Mouse (Mus musculus): ENCODE data around the gene Lrrc3c. TPM values are rescaled to one million over a fixed set of nuclear protein-coding genes. Genes with fewer than 3 reads are reported as not detected.

Lrrc3c gene
- total and polyA plus RNA-seq, 3 experiments = not detected

DNA sequence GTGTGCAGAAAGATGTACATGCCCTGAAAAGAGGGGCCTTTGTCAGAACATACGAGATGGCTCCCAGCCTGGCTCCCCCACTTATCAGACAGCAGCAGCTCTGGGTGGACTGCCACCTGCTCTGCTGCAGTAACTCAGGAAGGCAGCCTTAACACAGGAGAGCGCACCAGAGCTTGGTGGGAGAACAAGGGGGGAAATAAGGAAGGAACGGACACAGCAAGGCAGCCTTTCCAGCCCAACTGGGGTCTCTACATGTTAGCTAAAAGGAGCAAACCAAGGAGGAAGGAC, 14.9 kb upstream of the Lrrc3c start:
- Histone ChIP-seq H3K27ac (no peak overlapping the region), H3K4me3 (no peak overlapping the region), H3K36me3 (ENCODE audit: control insufficient read depth, insufficient read depth, low read length) (no peaks in the 10 kb centered on the region), H3K4me1 (ENCODE audit: control insufficient read depth, insufficient read depth, low read length) (peaks cover 7% of the 10 kb centered on the region), H3K27me3 (ENCODE audit: control insufficient read depth, insufficient read depth, low read length) (no peaks in the 10 kb centered on the region), H3K9ac (ENCODE audit: low read depth, low read length) (no peak overlapping the region), H3K79me2 (replicated peaks; ENCODE audit: control insufficient read depth, insufficient read depth, low read length) (no peaks in the 10 kb centered on the region)
- 83% methylated on average over 3 of the region's 3 CpGs for WGBS
- intact Hi-C loops (cut with DNase I) = no loop called here
- DNase-seq = no peak
- no peak for TF ChIP-seq CTCF (IDR thresholded peaks at IDR 0.05)
- TF ChIP-seq EP300 (IDR thresholded peaks at IDR 0.05; ENCODE audit: insufficient read depth, low read depth, low read length) = no peak
- TF ChIP-seq POLR2A (IDR thresholded peaks at IDR 0.05; ENCODE audit: insufficient read depth, low read depth, low read length) = no peak

DNA sequence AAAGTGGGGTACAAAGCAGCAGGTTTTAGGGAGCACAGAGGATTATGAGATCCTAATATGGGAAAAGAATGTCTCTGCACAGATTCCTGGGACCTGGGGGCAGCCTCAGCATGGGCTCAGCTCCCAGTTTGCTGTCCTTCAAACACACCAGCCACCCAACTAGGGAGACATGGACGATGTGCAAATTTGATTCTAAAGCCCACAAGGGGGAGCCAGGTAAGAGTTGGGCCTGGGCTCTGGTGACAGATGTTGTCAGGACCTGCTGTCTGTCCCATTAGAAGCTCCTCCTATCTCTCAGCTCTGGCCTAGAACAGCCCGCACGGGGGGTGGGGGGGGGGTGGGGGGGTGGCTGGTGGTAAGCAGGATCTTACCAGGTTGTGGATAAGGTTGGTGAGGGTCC, 14.5 kb upstream of the Lrrc3c start:
- TF ChIP-seq CTCF (IDR thresholded peaks at IDR 0.05) (0 out of 2 replicates have a peak, but pooled peaks have one; percentile 6), EP300 (IDR thresholded peaks at IDR 0.05; ENCODE audit: insufficient read depth, low read depth, low read length) (no peak)
- Histone ChIP-seq H3K9ac (ENCODE audit: low read depth, low read length) (no peak overlapping the region), H3K4me3 (no peak overlapping the region), H3K27ac (no peak overlapping the region), H3K27me3 (ENCODE audit: control insufficient read depth, insufficient read depth, low read length) (no peaks in the 10 kb centered on the region), H3K36me3 (ENCODE audit: control insufficient read depth, insufficient read depth, low read length) (no peaks in the 10 kb centered on the region), H3K79me2 (replicated peaks; ENCODE audit: control insufficient read depth, insufficient read depth, low read length) (no peaks in the 10 kb centered on the region), H3K4me1 (ENCODE audit: control insufficient read depth, insufficient read depth, low read length) (peaks cover 7% of the 10 kb centered on the region)
- DNase-seq = no peak
- intact Hi-C loops (cut with DNase I) = no loop called here
- WGBS = 33% methylated on average over 3 of the region's 3 CpGs

DNA sequence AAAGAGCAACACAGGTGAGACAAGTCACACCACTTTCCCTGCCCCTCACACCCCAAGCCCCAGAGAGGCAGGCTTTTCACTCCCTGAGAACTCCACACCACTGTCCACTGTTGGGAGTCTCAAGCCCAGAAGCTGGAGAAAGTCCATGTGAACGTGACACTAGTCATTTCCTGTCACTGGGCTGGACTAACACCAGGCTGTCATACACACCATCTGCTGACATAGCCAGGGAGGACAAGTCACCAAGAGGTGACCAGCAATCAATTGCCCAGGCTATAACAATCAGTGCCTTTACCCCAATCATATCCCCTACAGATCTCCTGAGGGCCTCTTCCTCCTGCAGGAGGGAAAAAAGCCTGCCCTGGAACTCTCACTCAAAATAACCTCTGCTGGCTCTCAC, 13.9 kb upstream of the Lrrc3c start:
- WGBS = 30% methylated on average over 1 of the region's 1 CpGs
- Histone ChIP-seq H3K27ac (no peak overlapping the region), H3K27me3 (ENCODE audit: control insufficient read depth, insufficient read depth, low read length) (no peaks in the 10 kb centered on the region), H3K79me2 (replicated peaks; ENCODE audit: control insufficient read depth, insufficient read depth, low read length) (no peaks in the 10 kb centered on the region), H3K9ac (ENCODE audit: low read depth, low read length) (no peak overlapping the region), H3K4me3 (no peak overlapping the region), H3K4me1 (ENCODE audit: control insufficient read depth, insufficient read depth, low read length) (peaks cover 10% of the 10 kb centered on the region), H3K36me3 (ENCODE audit: control insufficient read depth, insufficient read depth, low read length) (no peaks in the 10 kb centered on the region)
- DNase-seq = no peak
- intact Hi-C loops (cut with DNase I) = no loop called here
- TF ChIP-seq CTCF (IDR thresholded peaks at IDR 0.05) (no peak), EP300 (IDR thresholded peaks at IDR 0.05; ENCODE audit: insufficient read depth, low read depth, low read length) (no peak), POLR2A (IDR thresholded peaks at IDR 0.05; ENCODE audit: insufficient read depth, low read depth, low read length) (no peak)

DNA sequence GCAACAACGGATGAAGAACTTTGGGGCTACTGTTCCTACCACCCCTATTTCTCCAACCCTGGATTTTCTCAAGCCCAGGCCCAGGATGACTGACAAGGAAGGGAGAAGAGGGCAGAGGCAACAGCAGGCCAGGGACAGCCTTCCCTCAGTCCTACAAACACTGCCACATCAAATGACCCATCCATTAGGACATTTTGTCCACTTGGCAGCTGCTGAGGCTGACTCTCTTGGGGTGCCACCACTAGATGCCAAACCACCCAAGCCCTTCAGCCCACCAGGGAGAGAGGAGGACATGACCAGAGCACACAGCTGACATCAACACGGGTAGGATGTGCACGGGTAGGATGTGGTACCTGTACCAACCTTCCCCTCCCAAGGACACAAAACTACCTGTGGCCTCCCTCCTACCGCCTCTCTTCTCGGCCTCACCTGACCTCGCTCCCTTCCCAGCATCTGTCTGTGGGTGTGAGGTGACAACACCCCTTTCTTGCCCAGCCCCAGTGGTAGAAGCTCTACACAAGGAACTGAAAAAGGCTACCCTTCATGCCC, 13.4 kb upstream of the Lrrc3c start:
- H3K36me3 ChIP-seq (ENCODE audit: control insufficient read depth, insufficient read depth, low read length) = no peaks in the 10 kb centered on the region
- 87% methylated on average over 6 of the region's 6 CpGs for WGBS
- intact Hi-C loops (cut with DNase I) = no loop called here
- no peak for DNase-seq
- no peaks in the 10 kb centered on the region for H3K79me2 ChIP-seq (replicated peaks; ENCODE audit: control insufficient read depth, insufficient read depth, low read length)
- no peak for TF ChIP-seq CTCF (IDR thresholded peaks at IDR 0.05)
- H3K4me3 ChIP-seq = no peak overlapping the region
- H3K9ac ChIP-seq (ENCODE audit: low read depth, low read length) = no peak overlapping the region
- no peaks in the 10 kb centered on the region for H3K27me3 ChIP-seq (ENCODE audit: control insufficient read depth, insufficient read depth, low read length)
- no peak overlapping the region for H3K27ac ChIP-seq
- H3K4me1 ChIP-seq (ENCODE audit: control insufficient read depth, insufficient read depth, low read length) = peaks cover 11% of the 10 kb centered on the region

DNA sequence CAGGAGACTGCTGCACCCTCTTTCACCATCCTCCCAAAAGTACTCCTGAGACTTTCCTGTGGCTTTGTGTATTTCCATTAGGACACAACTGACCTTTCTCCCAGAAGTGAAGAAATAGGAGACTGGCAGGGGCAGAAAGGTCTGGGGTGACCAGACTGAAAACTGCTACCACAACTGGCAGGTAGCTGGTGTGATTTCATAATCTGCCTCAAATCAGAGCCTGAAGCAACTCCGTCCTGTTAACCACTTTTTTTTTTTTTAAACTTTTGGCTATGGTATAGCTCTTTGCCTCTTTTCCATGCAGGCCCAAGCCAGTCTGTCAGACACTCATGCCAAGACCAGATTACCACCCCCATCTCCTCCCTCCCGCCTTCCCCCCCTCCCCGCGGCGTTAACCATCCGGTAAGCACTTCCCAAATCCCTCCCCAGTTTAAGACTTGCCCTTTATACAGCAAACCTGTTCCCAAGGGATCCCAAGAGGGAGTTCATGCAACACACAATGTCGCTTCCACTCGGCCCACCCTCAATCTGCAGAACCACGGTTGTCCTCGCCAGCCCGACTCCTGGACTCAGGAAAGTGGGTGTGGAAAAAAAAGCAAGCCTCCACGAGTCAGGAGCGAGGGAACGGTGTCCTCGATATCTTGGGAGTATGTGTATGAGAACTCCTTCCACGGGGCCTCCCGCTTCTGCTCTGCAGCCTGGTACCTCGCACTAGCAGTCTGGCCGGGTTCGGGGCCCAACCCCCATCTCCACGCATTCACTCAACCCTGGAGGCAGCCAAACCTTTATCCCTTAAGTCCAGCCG, 11.8 kb upstream of the Lrrc3c start:
- H3K79me2 ChIP-seq (replicated peaks; ENCODE audit: control insufficient read depth, insufficient read depth, low read length) = no peaks in the 10 kb centered on the region
- DNase-seq = peak; percentile 45 to 51
- 2% methylated on average over 22 of the region's 22 CpGs for WGBS
- TF ChIP-seq POLR2A (IDR thresholded peaks at IDR 0.05; ENCODE audit: insufficient read depth, low read depth, low read length) = peak; percentile 22; the same call in 1 of the 2 replicates
- TF ChIP-seq CTCF (IDR thresholded peaks at IDR 0.05) = no peak
- H3K36me3 ChIP-seq (ENCODE audit: control insufficient read depth, insufficient read depth, low read length) = no peaks in the 10 kb centered on the region
- H3K4me3 ChIP-seq = peak overlapping the region; percentile 72
- peak overlapping the region; percentile 85 for H3K9ac ChIP-seq (ENCODE audit: low read depth, low read length)
- intact Hi-C loops (cut with DNase I) = loop anchor here (2.0 kb wide), 1 partner anchor 321 kb away; the partner anchor contains the start of gene Cdc6
- H3K27me3 ChIP-seq (ENCODE audit: control insufficient read depth, insufficient read depth, low read length) = no peaks in the 10 kb centered on the region
- peak overlapping the region; percentile 90 for H3K27ac ChIP-seq
- H3K4me1 ChIP-seq (ENCODE audit: control insufficient read depth, insufficient read depth, low read length) = peaks cover 11% of the 10 kb centered on the region

DNA sequence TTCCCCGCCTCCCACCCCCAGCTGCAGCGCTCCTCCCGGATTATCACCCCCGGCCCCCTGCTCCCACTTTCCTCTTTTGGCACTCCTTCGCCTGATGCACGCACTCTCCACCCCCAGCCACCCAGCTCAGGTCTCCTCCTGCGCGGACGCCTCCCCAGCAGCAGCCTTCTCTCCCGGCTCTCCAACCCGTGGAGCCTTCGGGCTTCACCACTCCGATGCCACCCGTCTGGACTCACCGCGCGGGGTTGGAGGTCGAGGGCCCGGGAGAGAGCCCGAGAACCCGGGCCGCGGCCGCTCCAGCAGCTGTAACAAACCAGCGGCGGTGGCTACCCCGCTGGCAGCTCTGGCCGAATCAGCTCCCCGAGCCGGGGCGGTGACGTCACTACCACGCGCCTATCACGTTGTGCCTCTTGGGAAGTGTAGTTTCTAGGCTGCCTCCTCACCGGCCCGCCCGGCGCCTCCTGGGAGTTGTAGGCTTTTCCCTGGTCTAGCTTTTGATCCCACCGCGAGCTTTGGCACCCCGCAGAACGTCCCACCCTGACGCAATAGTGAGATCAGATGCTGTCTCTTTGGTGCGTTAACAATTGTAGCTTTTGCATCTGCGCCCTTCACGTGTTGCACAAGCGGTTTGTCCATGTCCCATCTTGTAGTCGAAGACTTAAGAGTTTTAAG, 11.1 kb upstream of the Lrrc3c start, which contains the start of gene Ormdl3:
Gene Ormdl3 (minus strand): TSS at position 477 of the 672 bp plus-strand sequence.
- H3K4me3 ChIP-seq = peak within 1 kb of the TSS; percentile 72
- no peaks in the 10 kb centered on the region for H3K36me3 ChIP-seq (ENCODE audit: control insufficient read depth, insufficient read depth, low read length)
- peak; percentile 98 for DNase-seq
- H3K27ac ChIP-seq = peak within 1 kb of the TSS; percentile 90
- H3K27me3 ChIP-seq (ENCODE audit: control insufficient read depth, insufficient read depth, low read length) = no peaks in the 10 kb centered on the region
- peak within 1 kb of the TSS; percentile 85 for H3K9ac ChIP-seq (ENCODE audit: low read depth, low read length)
- TF ChIP-seq EP300 (IDR thresholded peaks at IDR 0.05; ENCODE audit: insufficient read depth, low read depth, low read length) (0 out of 2 replicates have a peak, but pooled peaks have one; percentile 32), CTCF (IDR thresholded peaks at IDR 0.05) (no peak), POLR2A (IDR thresholded peaks at IDR 0.05; ENCODE audit: insufficient read depth, low read depth, low read length) (peak; percentile 67)
- under 1% methylated on average over 49 of the region's 49 CpGs for WGBS
- H3K79me2 ChIP-seq (replicated peaks; ENCODE audit: control insufficient read depth, insufficient read depth, low read length) = no peaks in the 10 kb centered on the region
- intact Hi-C loops (cut with DNase I) = loop anchor here (2.0 kb wide), 1 partner anchor 320 kb away; the partner anchor contains the start of gene Cdc6
- H3K4me1 ChIP-seq (ENCODE audit: control insufficient read depth, insufficient read depth, low read length) = peaks cover 11% of the 10 kb centered on the region
